Mouse (Mus musculus) lung, postnatal 14 days (tissue): ENCODE measurements around the gene Tmem213.
A peak's percentile ranks its signal among the peaks of the same experiment; 100 is the strongest.

Experiments used
- DNase-seq: peaks from one replicate; pipeline ENCODE4 v3.0.0; 2021

Tmem213 gene

DNA sequence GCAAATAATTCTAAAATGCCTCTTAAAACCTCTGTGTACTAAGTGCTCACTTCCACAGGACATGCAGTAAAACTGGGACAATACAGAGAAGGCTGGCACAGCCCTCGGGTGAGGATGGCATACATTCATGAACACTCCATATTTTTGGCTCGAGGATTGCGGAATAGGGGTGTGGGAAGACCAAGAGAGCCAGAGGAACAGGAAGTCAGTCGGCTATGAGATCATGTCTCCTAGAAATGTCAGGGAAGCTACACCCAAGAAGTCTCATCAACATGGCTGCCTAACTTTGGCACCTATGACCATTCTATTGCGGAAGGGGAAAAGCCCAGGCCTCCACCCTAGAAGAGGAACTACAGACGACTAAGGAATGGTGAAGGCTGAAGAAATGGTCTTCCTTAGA, 9.3 kb downstream of the Tmem213 start:
- DNase-seq = no peak

DNA sequence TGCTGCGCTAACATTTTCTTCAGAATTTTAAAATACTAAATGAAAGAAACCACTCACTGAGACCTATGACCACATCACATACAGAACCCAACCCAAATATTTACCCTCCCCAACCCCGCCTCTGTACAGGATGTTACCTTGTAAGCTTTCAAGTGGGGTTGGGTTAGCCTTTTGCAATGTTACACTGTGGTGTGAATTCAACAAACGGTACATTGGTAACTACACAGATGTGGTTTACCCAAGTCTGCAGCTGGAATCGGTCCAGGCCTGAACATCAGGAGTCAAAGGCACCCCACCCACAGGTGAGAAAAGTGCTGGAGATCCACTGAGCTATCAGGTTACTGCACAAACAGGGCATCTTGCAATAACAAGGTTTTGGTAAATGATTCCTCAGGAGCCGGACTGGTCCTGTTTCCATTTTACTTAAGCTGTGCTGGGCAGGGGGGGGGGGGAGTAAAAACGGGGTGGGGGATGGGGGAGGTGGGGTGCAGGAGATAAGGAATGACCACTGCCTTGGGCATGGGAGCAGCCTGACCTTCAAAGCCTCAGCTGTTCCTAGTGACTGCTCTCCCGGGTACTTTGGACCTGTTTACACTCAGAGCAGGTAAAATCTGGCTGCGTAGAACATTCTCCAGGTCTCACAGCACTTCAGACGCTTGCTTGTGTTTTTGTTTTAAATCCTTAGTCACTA, 11.8 kb downstream of the Tmem213 start:
- DNase-seq = peak; percentile 69

DNA sequence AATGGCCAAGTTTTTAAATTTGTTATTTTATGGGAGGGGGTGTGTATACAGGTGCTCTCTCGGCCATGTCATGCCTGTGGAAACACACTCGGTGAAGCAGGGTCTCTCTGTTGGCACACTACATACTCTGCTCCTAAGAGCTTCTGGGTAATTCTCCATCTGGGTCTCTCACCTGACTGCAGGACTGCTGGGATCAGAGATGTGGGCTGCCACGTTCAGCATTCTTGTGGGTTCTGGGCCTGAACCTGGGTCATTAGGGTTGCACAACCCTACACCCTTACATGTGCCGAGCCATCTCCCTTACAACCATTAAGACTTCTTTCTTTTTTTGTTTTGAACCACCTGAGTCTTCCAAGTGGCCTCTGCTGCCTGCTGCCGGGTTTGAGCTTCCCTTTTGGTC, 12.8 kb downstream of the Tmem213 start:
- no peak for DNase-seq

DNA sequence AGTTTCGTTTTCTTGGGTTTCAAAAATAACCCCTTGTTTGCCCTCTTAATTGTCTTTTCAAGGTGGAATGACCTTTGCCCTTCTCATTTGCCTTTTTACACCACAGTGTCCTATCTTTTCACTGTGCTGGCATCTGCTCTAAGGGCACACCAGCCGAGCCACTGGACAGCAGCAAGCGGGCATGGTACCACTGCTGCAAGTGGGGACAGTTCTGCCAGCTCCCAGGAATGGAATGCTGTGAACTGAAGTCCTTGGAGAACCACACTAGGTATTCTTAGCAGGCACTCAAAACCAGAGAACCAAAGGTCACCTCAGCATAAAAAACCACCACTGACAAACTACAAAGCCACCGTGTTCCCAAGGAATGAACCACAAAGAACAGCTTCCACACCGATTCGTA, 13.7 kb downstream of the Tmem213 start:
- DNase-seq = no peak

DNA sequence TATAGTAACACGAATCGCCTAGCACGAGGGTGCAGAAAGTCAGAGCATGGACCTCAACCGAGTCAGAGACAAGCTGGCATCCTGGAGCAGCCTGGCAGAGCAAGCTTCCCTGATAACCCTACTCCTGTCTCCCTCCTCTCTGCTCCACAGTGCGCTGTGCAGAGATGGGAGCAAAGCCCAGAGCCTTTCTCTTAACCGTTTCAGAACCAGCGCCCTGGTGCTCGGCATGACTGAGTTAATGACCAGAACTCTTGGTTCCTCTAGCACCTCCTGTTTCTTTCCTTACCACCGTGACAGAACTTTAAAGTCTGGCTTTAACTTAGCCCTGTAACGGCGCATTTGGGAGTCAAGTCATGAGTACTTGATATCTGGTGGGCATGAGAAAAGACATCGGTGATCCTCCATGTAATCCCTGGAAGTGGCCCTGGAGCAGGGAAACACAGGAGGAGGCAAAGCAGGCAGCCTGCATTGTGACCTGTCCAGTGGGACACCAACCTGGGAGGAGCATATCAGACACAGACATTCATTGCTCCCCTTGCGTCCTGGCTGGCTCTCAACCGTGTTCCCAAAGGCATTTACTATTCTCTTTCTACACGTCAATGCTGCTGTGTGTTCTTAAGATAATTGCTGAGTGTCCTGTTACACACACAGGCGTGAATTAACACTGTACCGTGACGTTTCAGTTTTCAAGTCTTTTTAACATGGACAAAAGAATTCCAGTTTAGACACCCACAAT, 14.6 kb downstream of the Tmem213 start:
- DNase-seq = no peak

DNA sequence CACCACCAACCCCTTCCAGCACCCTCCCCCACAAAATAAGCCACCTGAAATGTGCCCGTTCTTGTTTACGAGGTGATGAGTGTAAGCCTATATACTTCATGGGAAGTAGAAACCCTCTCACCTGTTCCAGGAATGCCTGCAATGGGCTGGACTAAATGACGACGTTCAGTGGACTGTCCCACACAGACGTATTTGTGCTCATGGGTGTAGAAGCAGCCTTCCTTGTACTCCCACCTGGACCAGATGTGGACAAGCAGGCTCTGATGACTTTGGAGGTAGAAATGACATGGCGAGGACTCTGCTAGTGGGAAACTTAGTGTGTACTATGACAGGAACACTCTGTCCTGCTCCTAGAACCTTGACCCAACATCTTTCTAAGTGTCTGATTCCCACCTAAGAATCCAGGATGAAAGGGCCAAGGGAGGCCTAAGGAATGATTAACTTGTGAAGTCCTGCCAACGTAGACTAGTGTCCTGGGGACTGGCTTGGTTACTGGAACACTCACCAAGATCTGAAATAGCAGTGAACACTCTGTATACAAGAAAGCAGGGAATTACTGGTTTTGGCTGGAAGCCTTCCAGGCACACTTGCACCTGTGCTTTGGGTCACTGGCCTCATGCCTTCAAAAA, 15.3 kb downstream of the Tmem213 start, which contains the start of gene Atp6v0a4:
Atp6v0a4 (minus strand) TSS at position 380 of the 629 bp plus-strand sequence.
- DNase-seq = no peak

DNA sequence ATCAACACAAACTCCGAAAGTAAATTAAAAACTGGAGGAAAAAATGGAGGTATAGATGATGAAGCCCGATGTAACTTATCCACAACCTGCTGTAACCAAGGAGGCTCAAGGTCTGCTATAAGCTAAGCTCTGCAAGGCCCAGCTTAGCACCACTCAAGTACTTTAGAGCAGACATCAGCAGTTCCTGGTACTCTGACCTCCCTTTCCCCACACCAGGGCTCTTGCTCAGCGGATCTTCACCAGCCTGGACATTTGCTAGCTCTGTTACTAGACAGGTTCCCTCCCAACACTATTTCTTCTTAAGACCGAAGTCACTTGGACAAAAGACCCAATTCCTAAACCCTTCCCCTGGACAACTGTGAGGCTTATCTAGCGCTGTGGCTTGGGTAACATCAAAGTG, 15.8 kb downstream of the Tmem213 start:
- no peak for DNase-seq

DNA sequence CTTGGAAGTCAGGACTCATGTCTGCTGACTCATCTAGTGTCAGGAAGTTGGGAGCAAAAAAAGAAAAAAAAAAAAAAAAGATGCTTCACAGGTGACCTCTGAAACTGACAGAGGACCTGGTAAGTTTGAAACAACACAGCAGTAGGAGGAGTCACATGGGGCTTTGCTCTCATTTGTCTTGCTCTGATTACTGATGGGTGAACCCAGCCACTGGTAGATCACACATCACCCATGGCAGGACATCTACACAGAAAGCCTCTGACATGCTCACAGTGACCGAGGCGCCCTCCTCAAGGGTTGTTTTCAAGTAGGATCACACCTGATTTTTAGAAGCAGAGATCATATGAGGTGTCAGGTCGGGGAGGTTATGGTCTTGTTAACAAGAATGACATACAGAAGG, 16.4 kb downstream of the Tmem213 start:
- DNase-seq = no peak

DNA sequence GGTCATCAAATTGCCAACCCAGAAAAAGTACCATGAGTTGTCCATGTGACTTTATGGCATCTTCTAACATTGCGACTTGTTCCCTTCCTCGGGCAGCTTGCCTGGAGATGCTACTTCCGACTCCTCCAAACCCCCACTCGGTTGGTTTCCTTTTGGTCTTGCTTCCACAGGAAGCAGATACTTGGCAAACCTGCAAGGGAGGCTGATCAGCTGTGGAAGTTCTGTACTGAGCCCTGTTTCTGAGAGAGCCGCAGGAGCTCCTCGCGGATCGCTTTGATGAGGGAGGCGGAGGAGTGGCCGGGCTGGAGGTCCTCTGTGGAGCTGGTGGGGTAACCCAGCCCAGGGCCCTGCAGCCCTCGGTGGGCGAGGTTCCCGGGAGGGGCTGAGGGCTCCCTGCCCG, 19.1 kb downstream of the Tmem213 start:
- no peak for DNase-seq

DNA sequence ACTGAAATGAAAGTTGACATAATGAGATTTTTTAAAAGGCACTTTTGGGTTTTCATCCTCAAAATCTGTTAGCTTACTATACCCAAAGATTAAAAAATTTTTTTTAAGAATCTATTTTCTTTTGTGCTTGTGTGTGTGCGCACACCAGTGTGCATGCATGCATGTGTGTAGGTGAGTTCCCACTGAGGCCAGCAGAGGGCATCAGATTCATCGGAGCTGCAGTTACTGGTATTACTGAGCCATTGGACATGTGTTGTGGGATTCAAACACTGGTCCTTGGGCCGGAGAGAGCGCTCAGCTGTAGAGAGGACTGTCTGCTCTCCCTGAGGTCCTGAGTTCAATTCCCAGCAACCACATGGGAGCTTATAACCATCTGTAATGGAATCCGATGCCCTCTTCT, 20.8 kb downstream of the Tmem213 start:
- no peak for DNase-seq

DNA sequence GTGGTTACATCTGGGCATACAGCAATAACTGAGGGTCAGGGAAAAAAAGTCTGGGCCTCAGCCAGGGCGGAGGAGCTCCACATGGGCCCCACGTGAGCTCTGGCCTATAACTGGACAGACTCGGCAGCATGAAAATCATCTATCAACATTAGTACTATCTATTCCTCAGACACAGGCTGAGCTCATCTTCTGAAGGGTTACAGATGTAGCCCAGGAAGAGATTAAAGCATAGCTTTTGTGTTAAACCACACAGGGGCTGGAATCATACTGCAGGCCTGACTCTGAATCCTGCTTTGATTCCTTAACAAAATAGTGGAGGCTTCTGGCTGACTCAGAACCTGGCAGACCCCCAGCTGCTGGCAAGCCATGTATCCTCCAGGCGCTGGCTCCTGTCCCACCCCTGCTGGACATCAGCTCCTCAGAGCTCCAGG, 22.8 kb downstream of the Tmem213 start:
- DNase-seq = peak; percentile 63

DNA sequence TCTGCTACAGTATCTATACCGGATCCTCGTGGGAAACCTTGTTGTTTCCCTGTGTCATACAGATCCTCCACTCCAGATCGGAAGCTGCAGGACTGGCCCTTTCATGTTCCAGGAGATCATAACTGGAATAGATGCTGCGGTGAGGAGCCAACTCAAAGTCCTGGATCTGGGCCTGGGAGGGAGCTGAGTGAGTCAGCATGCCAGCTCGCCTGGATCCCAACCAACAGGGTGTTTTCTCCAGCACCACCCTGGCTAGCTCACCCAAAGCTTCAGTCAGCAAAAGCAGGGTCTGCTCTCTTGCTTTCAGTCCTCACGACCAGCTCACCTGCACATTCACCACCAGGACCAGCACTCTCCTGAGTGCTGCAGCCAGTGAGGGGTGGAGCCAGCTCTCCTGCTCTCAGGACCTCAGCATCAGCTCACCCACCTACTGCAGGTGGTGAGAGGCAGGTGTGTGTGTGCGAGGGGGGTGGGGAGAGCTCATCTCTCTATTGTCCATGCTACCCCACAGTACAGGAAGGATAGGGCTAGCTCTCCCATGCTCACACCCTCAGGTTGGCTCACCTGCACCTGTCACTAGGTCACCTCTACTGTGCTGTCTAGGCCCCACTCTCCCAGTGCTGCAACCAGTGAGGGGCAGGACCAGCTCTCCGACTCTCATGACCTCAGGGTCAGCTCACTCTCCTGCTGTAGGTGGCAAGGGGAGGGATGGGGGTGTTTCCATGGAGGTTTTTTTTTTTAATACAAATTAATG, 25.9 kb downstream of the Tmem213 start:
- DNase-seq = no peak

DNA sequence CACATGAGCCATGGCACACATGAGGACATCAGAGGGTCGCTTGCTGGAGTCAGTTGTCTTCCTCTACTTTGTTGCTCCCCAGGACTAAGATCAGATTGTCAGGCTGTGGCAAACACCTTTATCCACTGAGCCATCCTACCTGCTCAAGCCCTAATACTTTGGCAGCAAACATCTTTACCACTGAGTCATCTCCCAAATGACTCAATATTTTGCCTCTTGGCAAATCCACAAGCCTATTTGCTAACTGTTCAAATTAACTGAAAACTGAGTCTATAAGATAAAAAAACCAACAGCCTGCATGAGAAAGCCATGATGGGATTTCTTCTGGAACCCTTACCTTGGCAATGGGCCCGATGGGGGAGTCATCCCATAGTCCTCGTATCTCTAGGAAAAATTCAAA, 30.0 kb downstream of the Tmem213 start:
- DNase-seq = no peak

DNA sequence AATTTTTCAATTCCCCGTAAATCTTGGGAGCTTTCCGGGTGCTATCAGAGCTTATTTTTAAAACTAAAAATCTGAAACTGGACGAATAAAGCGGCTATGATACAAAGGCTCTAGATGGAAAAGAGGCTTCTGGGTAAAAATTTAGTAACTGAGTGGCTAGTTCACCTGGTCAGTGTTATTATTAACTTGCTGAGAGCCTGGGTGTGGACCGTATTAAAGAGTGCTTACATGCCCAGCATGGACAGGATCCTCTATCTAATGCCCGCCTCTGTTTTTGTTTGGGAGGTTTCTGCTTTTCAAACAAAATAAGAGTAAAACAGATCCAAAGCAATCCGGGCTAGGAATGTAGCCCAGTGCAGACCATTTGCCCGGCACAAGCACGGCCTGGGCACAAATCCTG, 31.3 kb downstream of the Tmem213 start:
- DNase-seq = no peak

DNA sequence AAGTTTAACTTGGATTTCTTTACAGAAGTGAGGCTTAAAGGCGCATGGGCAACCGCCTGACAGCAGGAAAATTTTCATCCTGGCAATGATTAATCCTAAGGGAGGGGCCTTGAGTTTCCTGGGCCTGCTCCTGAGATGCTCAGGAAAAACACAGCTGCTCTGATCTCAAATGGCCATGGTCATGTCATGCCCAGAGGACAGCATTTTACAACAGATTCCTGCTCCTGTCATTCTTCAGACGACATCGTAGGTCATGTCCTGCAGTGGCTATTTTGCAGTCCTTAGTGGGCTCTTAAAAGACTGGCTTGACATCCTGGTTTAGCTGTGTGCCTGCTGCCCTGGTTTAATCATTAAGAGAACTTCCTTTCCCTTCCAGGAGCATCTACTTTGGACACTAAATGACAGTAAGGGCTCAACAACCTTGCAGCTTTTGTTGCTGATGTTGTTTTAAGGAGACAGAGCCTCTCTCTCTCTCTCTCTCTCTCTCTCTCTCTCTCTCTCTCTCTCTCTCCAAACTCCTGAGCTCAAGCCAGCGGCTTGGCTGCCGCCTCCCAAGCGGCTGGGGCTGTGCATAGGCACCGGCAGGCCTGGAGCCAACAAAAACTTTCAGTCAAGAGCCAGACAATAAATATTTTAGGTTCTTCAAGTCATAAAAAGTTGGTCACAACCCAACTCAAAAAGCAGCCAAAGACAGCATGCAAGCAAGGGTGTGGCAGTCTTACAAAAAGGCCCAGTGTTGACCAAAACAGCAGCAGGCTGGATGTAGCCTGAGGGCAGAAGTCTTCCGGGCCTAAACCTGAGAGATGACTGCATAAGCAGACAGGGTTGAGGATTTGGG, 35.3 kb downstream of the Tmem213 start:
- peak; percentile 74 for DNase-seq

DNA sequence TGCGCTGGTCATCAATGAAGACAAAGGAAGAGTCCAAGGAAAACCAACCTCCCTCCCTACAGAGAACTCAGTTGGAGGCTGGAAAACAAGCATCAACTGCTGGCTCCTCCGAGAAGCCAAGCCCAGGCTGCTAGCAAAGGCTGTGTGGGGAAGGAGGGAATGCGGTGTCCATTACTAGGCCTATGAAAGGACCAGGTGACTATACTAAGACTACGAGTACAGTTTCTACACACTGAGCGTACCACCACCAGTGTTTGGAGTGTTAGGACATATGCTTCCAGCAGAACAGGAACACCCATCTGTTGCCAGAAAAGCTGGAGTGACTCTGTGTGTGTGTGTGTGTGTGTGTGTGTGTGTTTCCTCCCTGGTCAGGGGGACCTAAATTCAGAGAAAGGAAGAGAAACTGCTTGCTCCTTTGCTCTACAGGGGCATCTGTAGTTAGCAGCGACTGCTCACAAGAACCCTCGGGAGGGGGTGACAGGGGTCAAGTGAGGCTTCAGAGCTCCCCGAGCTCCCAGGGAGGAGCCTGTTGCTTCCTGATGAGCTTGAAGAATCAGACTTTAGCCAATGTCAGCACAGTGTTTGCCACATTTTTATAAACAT, 36.5 kb downstream of the Tmem213 start:
- DNase-seq = no peak

DNA sequence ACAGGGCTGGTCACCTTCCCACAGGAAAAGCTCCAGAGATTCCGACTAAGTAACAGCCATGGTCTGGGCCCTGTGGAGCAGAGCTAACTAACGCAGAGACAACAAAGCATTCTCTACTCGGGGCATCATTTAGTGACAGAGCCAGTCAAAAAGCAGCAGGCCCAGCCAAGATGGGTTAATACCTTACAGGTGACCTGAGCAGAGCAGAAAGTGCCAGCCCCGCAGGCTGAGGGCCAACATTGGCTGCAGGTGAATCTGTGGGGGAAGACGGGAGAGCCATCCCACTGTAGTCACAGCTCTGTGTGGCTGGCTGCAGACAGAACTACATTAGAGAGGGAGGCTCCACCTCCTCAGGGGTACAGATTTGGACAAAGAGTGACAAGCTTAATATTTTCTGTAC, 38.2 kb downstream of the Tmem213 start:
- no peak for DNase-seq

DNA sequence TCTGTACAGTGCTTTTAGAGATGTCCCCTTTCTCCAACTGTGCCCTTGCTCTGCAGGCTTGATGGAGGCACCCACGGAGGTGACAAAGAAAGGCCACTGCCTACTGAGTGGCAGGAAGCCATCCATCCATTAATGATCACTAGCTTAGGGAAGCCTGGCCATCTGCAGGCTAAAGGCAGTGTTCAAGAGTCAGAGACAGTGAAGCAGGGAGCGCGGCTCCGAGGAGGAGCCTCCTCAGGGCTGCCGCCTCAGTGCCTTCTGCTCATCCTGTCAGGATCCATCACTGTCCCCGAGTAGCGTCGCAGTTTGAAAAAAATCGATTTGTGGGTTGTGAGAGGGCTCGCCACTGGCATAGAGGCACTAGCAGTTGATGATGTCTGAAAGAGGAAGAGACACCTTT, 39.6 kb downstream of the Tmem213 start:
- no peak for DNase-seq

DNA sequence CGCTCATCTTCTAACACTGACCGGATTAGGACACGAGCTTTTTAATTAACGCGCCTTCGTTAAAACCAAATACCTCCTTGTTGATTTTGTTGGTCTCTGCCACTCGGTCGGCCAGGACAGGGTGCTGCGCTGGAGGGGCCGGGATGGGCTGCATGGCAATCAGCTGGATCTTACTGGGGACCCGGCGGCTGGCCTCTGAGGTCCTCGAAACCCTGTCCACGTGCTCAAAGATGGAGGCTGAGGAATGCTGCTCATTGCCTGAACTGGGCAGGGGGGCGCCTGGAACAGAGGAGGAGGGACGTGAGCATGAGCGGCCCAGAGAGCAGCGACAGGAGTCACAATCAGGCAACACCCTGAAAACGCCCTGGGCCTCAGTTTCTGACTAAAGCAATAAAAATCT, 40.4 kb downstream of the Tmem213 start:
- no peak for DNase-seq

DNA sequence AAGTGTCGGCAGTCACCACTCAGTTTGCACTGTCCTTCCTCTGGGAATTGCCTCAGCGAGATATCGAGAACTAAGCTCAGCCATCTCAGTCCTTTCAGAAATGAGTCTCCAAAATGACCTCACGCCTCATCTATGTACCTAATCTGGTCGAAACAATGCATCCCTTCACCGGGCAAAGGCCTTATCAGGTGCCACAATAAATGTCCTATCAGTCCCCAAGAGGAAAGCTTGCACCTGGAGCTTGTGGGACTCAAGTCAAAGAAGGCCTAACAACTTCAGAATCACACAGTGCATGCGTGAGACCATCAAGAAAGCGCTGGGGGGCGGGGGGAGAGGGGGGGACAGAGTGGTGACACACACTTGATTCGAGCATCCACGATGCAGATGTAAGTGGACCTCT, 43.2 kb downstream of the Tmem213 start:
- no peak for DNase-seq

DNA sequence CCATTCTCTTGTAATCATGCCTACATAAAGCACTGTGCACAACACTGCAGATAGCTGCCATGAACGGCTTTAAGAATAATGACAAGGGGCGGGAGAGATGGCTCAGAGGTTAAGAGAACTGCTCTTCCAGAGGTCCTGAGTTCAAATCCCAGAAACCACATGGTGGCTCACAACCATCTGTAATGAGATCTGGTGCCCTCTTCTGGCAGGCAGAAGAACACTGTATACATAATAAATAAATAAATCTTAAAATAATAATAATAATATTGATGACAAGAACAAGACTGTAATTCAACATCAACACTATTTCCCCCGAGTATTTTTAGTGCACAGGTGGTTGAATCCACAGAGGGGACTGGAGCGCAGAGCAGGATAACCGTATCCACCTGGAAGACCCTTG, 47.1 kb downstream of the Tmem213 start:
- no peak for DNase-seq

DNA sequence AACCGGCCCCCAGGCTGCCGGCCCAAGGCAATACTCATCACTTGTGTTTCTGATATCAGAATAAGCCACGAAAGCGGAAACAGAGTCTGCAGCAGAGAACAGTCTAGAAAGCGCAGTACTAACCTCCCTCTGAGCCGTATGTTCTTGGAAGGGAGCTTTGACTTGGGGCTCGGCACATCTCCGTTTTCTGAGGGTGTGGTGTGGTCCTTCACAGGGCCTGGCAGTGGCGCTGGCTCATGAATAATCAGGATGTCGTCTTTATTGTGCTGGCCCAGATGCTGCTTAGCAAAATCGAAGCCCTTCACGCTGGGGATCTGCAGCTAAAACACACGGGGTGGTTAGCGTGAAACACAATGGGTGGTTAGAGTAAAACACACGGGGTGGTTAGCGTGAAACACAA, 48.9 kb downstream of the Tmem213 start:
- DNase-seq = no peak
